Mouse (Mus musculus) layer of hippocampus, postnatal 10 days (tissue): ENCODE data around the gene Ogfod3. TPM values are rescaled to one million over a fixed set of nuclear protein-coding genes. Genes with fewer than 3 reads are reported as not detected.

Experiments
- total RNA-seq, 2 experiments: library from RNA; stranded (reverse); gene quantifications; 2 replicates each; pipeline ENCODE4 v1.2.3; 2021

Gene Ogfod3
- total RNA-seq, 2 experiments from 2014 or later, result 7.4 to 9.5 TPM

Other genes with a start within 250 kb of the Ogfod3 start
- gene Csnk1d, start 213.4 kb downstream of the Ogfod3 start, total RNA-seq, result 100 to 1,000 TPM; 115 TPM
- not detected for gene Cd7, start 165.3 kb downstream of the Ogfod3 start, total RNA-seq
- not detected for gene Sectm1b, start 141.1 kb downstream of the Ogfod3 start, total RNA-seq
- not detected for gene Sectm1a, start 123.5 kb downstream of the Ogfod3 start, total RNA-seq
- gene Tex19.2, start 86.0 kb downstream of the Ogfod3 start, total RNA-seq, result not detected
- gene Tex19.1, start 58.6 kb downstream of the Ogfod3 start, total RNA-seq, result not detected
- under 1 TPM; 0.41 to 0.45 TPM for gene Uts2r, start 44.4 kb downstream of the Ogfod3 start, total RNA-seq
- 10 to 100 TPM; 38.7 to 41.1 TPM for gene Hexdc, start 278 bp downstream of the Ogfod3 start, total RNA-seq
- gene Cybc1, start 24.6 kb upstream of the Ogfod3 start, total RNA-seq, result 10 to 100 TPM; 30.6 to 31.7 TPM
- gene Narf, start 32.5 kb upstream of the Ogfod3 start, total RNA-seq, result 10 to 100 TPM; 58.2 to 71.4 TPM
- 100 to 1,000 TPM in 1 of 2 experiments, 10 to 100 TPM in 1; 93.6 to 102 TPM for gene Foxk2, start 55.3 kb upstream of the Ogfod3 start, total RNA-seq
- gene Wdr45b, start 149.7 kb upstream of the Ogfod3 start, total RNA-seq, result 10 to 100 TPM; 53.7 to 64.0 TPM
- 10 to 100 TPM; 40.6 to 44.8 TPM for gene Rab40b, start 183.5 kb upstream of the Ogfod3 start, total RNA-seq
- 10 to 100 TPM; 29.9 to 32.0 TPM for gene Fn3krp, start 216.7 kb upstream of the Ogfod3 start, total RNA-seq
- 10 to 100 TPM; 12.2 to 16.4 TPM for gene Fn3k, start 230.2 kb upstream of the Ogfod3 start, total RNA-seq
- gene Tbcd, start 247.2 kb upstream of the Ogfod3 start, total RNA-seq, result 10 to 100 TPM; 60.4 to 65.8 TPM